ENCODE assay signal across 11 mouse cellular contexts in genomic region chr2:153426931-153427330, GRCm38 (mm10).
DNase-seq lines count a peak whose midpoint lies in the region; ATAC-seq and TF ChIP-seq lines count a peak whose summit lies in the region.
"Had no signal": no experiment of that assay in that cellular context is flagged by ENCODE, and none has a peak within 500 bp of the region (broad histone marks: within the 10 kb centered on the region; RNA-seq: fewer than 3 reads in every experiment).

No protein-coding gene starts in this region.

- intact Hi-C loops in left cerebral cortex, postnatal 10 days (cut with DNase I) = no loop called here

- no peak overlapping the region for H3K4me2 ChIP-seq in heart, postnatal 0 days (ENCODE audit: low read depth, low read length)
- H3K4me2 ChIP-seq in forebrain, embryonic 12.5 days = no peak overlapping the region
- no peak overlapping the region; the same call in 1 of the 2 replicates for H3K4me2 ChIP-seq in liver, embryonic 11.5 days
- no peak overlapping the region for H3K4me2 ChIP-seq in neural tube, embryonic 13.5 days

- no peak overlapping the region for H3K4me3 ChIP-seq in heart, postnatal 0 days (ENCODE audit: low read depth, low read length)
- no peak overlapping the region for H3K4me3 ChIP-seq in forebrain, embryonic 12.5 days (replicated peaks)
- no peak overlapping the region for H3K4me3 ChIP-seq in liver, embryonic 11.5 days (ENCODE audit: low read depth, low read length)
- no peak overlapping the region for H3K4me3 ChIP-seq in neural tube, embryonic 13.5 days
- H3K4me3 ChIP-seq: myocyte had no signal

- WGBS in heart, postnatal 0 days = 36% methylated on average over 2 of the region's 2 CpGs
- 36% methylated on average over 2 of the region's 2 CpGs for WGBS in forebrain, embryonic 12.5 days
- WGBS in liver, embryonic 11.5 days = 0% methylated on average over 2 of the region's 2 CpGs
- WGBS in neural tube, embryonic 13.5 days = 10% methylated on average over 2 of the region's 2 CpGs

- peaks cover 49% of the 10 kb centered on the region for H3K4me1 ChIP-seq in heart, postnatal 0 days (ENCODE audit: control insufficient read depth, insufficient read depth)
- H3K4me1 ChIP-seq in forebrain, embryonic 12.5 days = peaks cover 54% of the 10 kb centered on the region
- H3K4me1 ChIP-seq in liver, embryonic 11.5 days (replicated peaks; ENCODE audit: control insufficient read depth, insufficient read depth, low read length) = peaks cover 51% of the 10 kb centered on the region
- H3K4me1 ChIP-seq in neural tube, embryonic 13.5 days (replicated peaks) = peaks cover 75% of the 10 kb centered on the region

- H3K9ac ChIP-seq in heart, postnatal 0 days (replicated peaks; ENCODE audit: low read depth, low read length) = no peak overlapping the region
- H3K9ac ChIP-seq in forebrain, embryonic 12.5 days = no peak overlapping the region
- H3K9ac ChIP-seq in liver, embryonic 11.5 days (ENCODE audit: low read depth, low read length) = no peak overlapping the region
- no peak overlapping the region for H3K9ac ChIP-seq in neural tube, embryonic 13.5 days

- DNase-seq in heart, postnatal 0 days (ENCODE audit: low spot score) = peak; percentile 29
- DNase-seq in heart, adult 11 months = no peak
- no peak for DNase-seq in liver, embryonic 11.5 days (ENCODE audit: low spot score)
- DNase-seq in left cerebral cortex, postnatal 10 days (ENCODE audit: extremely low spot score in 1 of 2, low spot score in 2 of 2) = no peak
- DNase-seq in cerebellum, adult 11 months = no peak
- DNase-seq: adrenal gland, postnatal 25 days; thymus, adult 18-20 months had no signal

- TF ChIP-seq CTCF in heart, postnatal 0 days (IDR thresholded peaks at IDR 0.05; ENCODE audit: low read depth) = no peak

- ATAC-seq in heart, postnatal 0 days (ENCODE audit: insufficient read depth, low read depth) = peak; percentile 62
- no peak for ATAC-seq in forebrain, embryonic 12.5 days (ENCODE audit: low FRiP score)
- ATAC-seq in liver, embryonic 11.5 days (replicated peaks; ENCODE audit: low FRiP score) = peak; percentile 77
- no peak for ATAC-seq in neural tube, embryonic 13.5 days (ENCODE audit: low read depth)
- no peak for ATAC-seq in erythroid progenitor cell, adult 5-6 weeks (replicated peaks; ENCODE audit: low FRiP score, poor library complexity, severe bottlenecking)

- peaks cover 5% of the 10 kb centered on the region for H3K36me3 ChIP-seq in heart, postnatal 0 days (replicated peaks; ENCODE audit: control insufficient read depth, insufficient read depth, low read length)
- peaks cover 57% of the 10 kb centered on the region for H3K36me3 ChIP-seq in forebrain, embryonic 12.5 days (replicated peaks)
- H3K36me3 ChIP-seq in liver, embryonic 11.5 days (ENCODE audit: control insufficient read depth, insufficient read depth, low read length) = peaks cover 22% of the 10 kb centered on the region
- peaks cover 70% of the 10 kb centered on the region for H3K36me3 ChIP-seq in neural tube, embryonic 13.5 days

- no peak for TF ChIP-seq EP300 in heart, postnatal 0 days (IDR thresholded peaks at IDR 0.05; ENCODE audit: low read depth)

- peak overlapping the region; percentile 32; the same call in 1 of the 2 replicates for H3K27ac ChIP-seq in heart, postnatal 0 days (ENCODE audit: low read depth)
- H3K27ac ChIP-seq in forebrain, embryonic 12.5 days = peak overlapping the region; percentile 94
- peak overlapping the region; percentile 28; the same call in 1 of the 2 replicates for H3K27ac ChIP-seq in liver, embryonic 11.5 days (ENCODE audit: low read depth, low read length)
- H3K27ac ChIP-seq in neural tube, embryonic 13.5 days (replicated peaks) = peak overlapping the region; percentile 86

- H3K9me3 ChIP-seq in heart, postnatal 0 days (replicated peaks; ENCODE audit: control insufficient read depth, low read length) = no peaks in the 10 kb centered on the region
- H3K9me3 ChIP-seq in forebrain, embryonic 12.5 days = no peaks in the 10 kb centered on the region
- no peaks in the 10 kb centered on the region for H3K9me3 ChIP-seq in liver, embryonic 11.5 days (ENCODE audit: control insufficient read depth, low read length)
- no peaks in the 10 kb centered on the region for H3K9me3 ChIP-seq in neural tube, embryonic 13.5 days

- no peaks in the 10 kb centered on the region for H3K27me3 ChIP-seq in heart, postnatal 0 days (ENCODE audit: control insufficient read depth, insufficient read depth, low read length)
- H3K27me3 ChIP-seq in forebrain, embryonic 12.5 days = no peaks in the 10 kb centered on the region
- no peaks in the 10 kb centered on the region for H3K27me3 ChIP-seq in liver, embryonic 11.5 days (replicated peaks; ENCODE audit: control insufficient read depth, insufficient read depth, low read length)
- no peaks in the 10 kb centered on the region for H3K27me3 ChIP-seq in neural tube, embryonic 13.5 days

Comparison
In these comparisons a context has a peak if more than half of its experiments do, and no peak if none do; other contexts are left out.
1. ATAC-seq: peak in heart, postnatal 0 days (single experiment) and liver, embryonic 11.5 days (single experiment); none in forebrain, embryonic 12.5 days (single experiment), neural tube, embryonic 13.5 days (single experiment) and erythroid progenitor cell, adult 5-6 weeks (single experiment).
2. H3K27ac ChIP-seq: peak in every context shown above with its lines; median percentile 94 in forebrain, embryonic 12.5 days; 86 in neural tube, embryonic 13.5 days; 32 in heart, postnatal 0 days; 28 in liver, embryonic 11.5 days.